Mouse (Mus musculus) pancreas, adult 10 weeks (tissue): Measurements from ENCODE around the gene Btbd35f26. TPM values are rescaled to one million over a fixed set of nuclear protein-coding genes. Genes with fewer than 3 reads are reported as not detected.

Source experiments
- polyA plus RNA-seq: library from polyadenylated mRNA; stranded (reverse); fragments of 350-450 nt; fragmentation: Illumina TruSeq; extraction: RNeasy Lipid Tissue Mini Kit (QIAGEN cat#74804); gene quantifications from one replicate; pipeline ENCODE4 v1.2.3, GENCODE M21; 2015; ENCODE audit warnings: low read depth, low replicate concordance; ENCODE audit not compliant: insufficient read depth

The Btbd35f26 gene
- polyA plus RNA-seq = not detected

GRCm38 (mm10) chrX:31336154-31336553 is at the start of gene Btbd35f26:
Btbd35f26 (plus strand) TSS chrX:31336454.

GRCm38 (mm10) chrX:31383818-31384217 is 47.6 kb downstream of the Btbd35f26 start, which contains the start of gene Btbd35f19:
Btbd35f19 (minus strand) TSS chrX:31383918.

Other genes starting within 250 kb of the Btbd35f26 start
- gene Btbd35f29, start 218.8 kb upstream of the Btbd35f26 start, polyA plus RNA-seq = not detected
- not detected for gene Spin2f, start 82.6 kb upstream of the Btbd35f26 start, polyA plus RNA-seq
- not detected for gene Btbd35f19, start 47.5 kb downstream of the Btbd35f26 start, polyA plus RNA-seq
- not detected for gene Gm21883, start 237.8 kb downstream of the Btbd35f26 start, polyA plus RNA-seq